Mouse (Mus musculus) kidney, adult 2 months (tissue): ENCODE data around the gene Cep295. TPM values are rescaled to one million over a fixed set of nuclear protein-coding genes. Genes with fewer than 3 reads are reported as not detected.

Experiments used
- DNase-seq: peaks from one replicate; pipeline ENCODE4 v3.0.0; 2021
- H3K27ac ChIP-seq: fragments of 200-500 bp; 2 replicates; pipeline ENCODE4 v1.5.1; 2012; ENCODE audit warnings: low read depth, low read length, control low read depth, inconsistent platforms; ENCODE audit not compliant: insufficient read depth
- H3K27me3 ChIP-seq: fragments of 200-500 bp; replicated peaks from 2 replicates; pipeline ENCODE4 v1.6.1; 2012; ENCODE audit warnings: mild to moderate bottlenecking, moderate library complexity, low read length, inconsistent platforms; ENCODE audit not compliant: control insufficient read depth, insufficient read depth
- H3K36me3 ChIP-seq: fragments of 200-500 bp; 2 replicates; pipeline ENCODE4 v1.6.1; 2012; ENCODE audit warnings: mild to moderate bottlenecking, moderate library complexity, low read length, inconsistent platforms; ENCODE audit not compliant: control insufficient read depth, insufficient read depth
- H3K4me1 ChIP-seq: fragments of 200-500 bp; 2 replicates; pipeline ENCODE4 v1.6.1; 2011; ENCODE audit warnings: low read length; ENCODE audit not compliant: control insufficient read depth, insufficient read depth
- H3K4me3 ChIP-seq: fragments of 200-500 bp; 2 replicates; pipeline ENCODE4 v1.5.1; 2011; ENCODE audit warnings: mild to moderate bottlenecking, low read depth, low read length, control low read depth; ENCODE audit not compliant: insufficient read depth
- CTCF ChIP-seq: fragments of 200-500 bp; conservative IDR thresholded peaks from 2 replicates; pipeline ENCODE4 v1.5.1; 2011; ENCODE audit warnings: low read depth, mild to moderate bottlenecking, control low read depth, low read length, moderate library complexity, mixed read lengths; ENCODE audit not compliant: insufficient read depth, insufficient read length
- POLR2A ChIP-seq: fragments of 200-500 bp; IDR thresholded peaks from one replicate; pipeline ENCODE4 v1.6.1; 2011; ENCODE audit warnings: low read depth, low read length, control low read depth
- WGBS: fragments of 180-500 bp; shearing (Covaris S2); methylation state at CpG from one replicate; pipeline ENCODE4 v1.1.7; 2018; 5-methylcytosine and 5-hydroxymethylcytosine counted together
- polyA plus RNA-seq: library from polyadenylated mRNA; depleted of rRNA; stranded (reverse); fragments of >200 nt; gene quantifications from 2 replicates; pipeline ENCODE4 v1.2.3, GENCODE M21; 2012; rRNA removed

The Cep295 gene
- polyA plus RNA-seq, 1 experiment, result 2.9 TPM

DNA sequence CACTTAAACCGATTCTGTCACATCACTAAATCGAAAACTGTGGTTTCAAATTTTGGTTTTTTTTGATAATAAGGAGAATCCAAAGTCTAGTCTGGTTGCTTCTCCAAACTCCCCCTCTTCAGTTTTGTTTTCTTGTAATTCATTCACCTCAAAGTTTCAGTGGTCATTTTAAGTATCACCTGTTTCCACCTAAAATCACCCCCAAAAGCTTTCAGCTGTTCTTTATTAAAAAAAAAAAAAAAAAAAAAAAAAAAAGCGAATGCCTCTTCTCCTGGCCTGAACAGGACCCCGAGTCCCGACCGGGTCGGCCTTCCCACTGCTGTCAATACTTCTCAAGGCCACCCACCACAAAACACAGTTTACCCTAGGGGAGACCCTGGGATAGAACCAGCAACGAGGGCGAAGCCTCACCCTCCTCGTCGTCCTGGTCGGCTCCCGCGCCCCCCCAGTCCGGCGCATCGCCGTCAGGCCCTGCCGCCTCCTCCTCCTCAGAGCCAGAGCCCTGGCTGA lies 78.4 kb downstream of the Cep295 start:
- no peaks in the 10 kb centered on the region for H3K27me3 ChIP-seq
- peaks cover 4% of the 10 kb centered on the region; the same call in 1 of the 2 replicates for H3K36me3 ChIP-seq
- no peak for TF ChIP-seq CTCF
- TF ChIP-seq POLR2A, result no peak
- peaks cover 5% of the 10 kb centered on the region; the same call in 1 of the 2 replicates for H3K4me1 ChIP-seq
- no peak for DNase-seq
- H3K27ac ChIP-seq, result peak overlapping the region; percentile 92
- 6% methylated on average over 19 of the region's 19 CpGs for WGBS
- peak overlapping the region; percentile 99 for H3K4me3 ChIP-seq

DNA sequence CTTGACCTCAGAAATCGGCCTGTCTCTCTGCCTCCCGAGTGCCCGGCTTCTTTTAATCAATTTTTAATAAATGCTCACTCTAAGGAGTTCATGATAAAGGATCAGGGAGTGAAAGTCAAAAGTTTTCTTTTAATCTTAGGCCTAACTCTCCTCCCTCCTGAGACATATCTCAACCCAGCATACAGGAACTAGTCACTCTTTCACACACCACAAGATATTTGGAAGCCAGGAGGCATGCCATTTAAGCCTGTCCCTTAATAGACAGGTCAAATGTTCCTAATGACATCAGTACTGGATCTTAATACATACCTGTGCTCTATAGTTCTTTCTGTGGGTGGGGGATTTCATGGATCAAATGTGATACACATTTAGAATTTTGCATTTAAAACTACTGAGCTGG lies 79.2 kb downstream of the Cep295 start:
- H3K27me3 ChIP-seq, result no peaks in the 10 kb centered on the region
- no peak for DNase-seq
- H3K27ac ChIP-seq, result no peak overlapping the region
- no peak overlapping the region for H3K4me3 ChIP-seq
- H3K36me3 ChIP-seq, result peaks cover 4% of the 10 kb centered on the region; the same call in 1 of the 2 replicates
- 80% methylated on average over 3 of the region's 3 CpGs for WGBS
- TF ChIP-seq CTCF, result no peak
- no peak for TF ChIP-seq POLR2A
- H3K4me1 ChIP-seq, result peaks cover 5% of the 10 kb centered on the region; the same call in 1 of the 2 replicates

DNA sequence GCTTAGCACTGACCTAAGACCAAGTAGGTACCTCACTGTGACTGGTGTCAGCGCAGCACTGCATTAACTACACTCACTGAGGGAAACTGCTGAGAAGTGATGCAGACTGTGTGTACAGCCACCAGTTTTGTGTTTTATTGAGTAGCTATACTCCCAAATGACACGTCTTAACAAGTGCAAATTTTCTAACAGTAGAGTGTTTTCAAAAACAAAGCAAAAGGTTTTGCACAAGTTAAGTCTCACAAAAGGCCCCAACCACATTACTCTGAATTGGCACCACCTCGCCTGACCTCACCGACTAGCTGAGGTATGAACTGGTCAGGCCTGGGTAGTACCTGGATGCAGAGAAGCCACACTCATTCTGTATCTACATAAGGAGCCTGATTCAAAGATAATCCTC lies 80.7 kb downstream of the Cep295 start:
- Histone ChIP-seq H3K4me3 (no peak overlapping the region), H3K4me1 (peaks cover 5% of the 10 kb centered on the region; the same call in 1 of the 2 replicates), H3K27me3 (no peaks in the 10 kb centered on the region), H3K27ac (no peak overlapping the region), H3K36me3 (peaks cover 7% of the 10 kb centered on the region)
- no peak for DNase-seq
- TF ChIP-seq CTCF (no peak), POLR2A (no peak)
- 92% methylated on average over 4 of the region's 4 CpGs for WGBS

DNA sequence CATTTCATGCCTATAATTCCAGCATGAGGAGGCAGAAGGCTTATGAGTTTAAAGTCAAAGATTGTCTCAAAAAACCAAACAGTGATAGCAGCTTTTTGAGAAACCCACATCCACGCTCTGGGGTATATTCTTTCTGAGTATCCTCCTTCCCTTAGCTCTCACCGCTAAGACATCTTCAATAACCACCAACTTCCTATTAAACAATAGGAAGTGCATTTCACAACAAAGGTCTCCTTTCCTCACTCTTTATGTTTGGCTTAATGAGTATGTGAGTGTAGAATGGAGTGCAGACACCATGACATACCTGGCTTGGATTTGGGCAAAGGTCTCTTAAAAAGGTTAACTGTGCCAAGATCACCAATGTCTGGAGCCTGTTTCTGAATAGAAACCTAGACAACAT lies 83.6 kb downstream of the Cep295 start:
- Histone ChIP-seq H3K27me3 (no peaks in the 10 kb centered on the region), H3K4me3 (no peak overlapping the region), H3K4me1 (no peaks in the 10 kb centered on the region), H3K36me3 (peaks cover 7% of the 10 kb centered on the region), H3K27ac (no peak overlapping the region)
- TF ChIP-seq POLR2A, result no peak
- no peak for TF ChIP-seq CTCF
- DNase-seq, result no peak
- WGBS, result 91% methylated on average over 2 of the region's 2 CpGs

Other genes starting within 250 kb of the Cep295 start
- 0.14 and 0.19 TPM in 2 replicates for gene Hephl1, start 245.7 kb downstream of the Cep295 start, polyA plus RNA-seq
- gene Vstm5, start 118.7 kb downstream of the Cep295 start, polyA plus RNA-seq, result 11.6 and 15.6 TPM in 2 replicates
- 20.5 and 21.3 TPM in 2 replicates for gene Med17, start 77.9 kb downstream of the Cep295 start, polyA plus RNA-seq
- 8.9 and 11.5 TPM in 2 replicates for gene Taf1d, start 51.6 kb downstream of the Cep295 start, polyA plus RNA-seq
- gene 4931406C07Rik, start 51.3 kb downstream of the Cep295 start, polyA plus RNA-seq, result 137 and 184 TPM in 2 replicates
- gene Smco4, start 135.6 kb upstream of the Cep295 start, polyA plus RNA-seq, result 18.5 and 32.0 TPM in 2 replicates